Mouse (Mus musculus): ENCODE data around the gene Thada.

Gene Thada

GRCm38 (mm10) chr17:84351912-84352789, 113.9 kb downstream of the Thada start:
- intact Hi-C loops (cut with DNase I), result no loop called here

GRCm38 (mm10) chr17:84351276-84351675, 114.7 kb downstream of the Thada start:
- intact Hi-C loops (cut with DNase I), result no loop called here

GRCm38 (mm10) chr17:84348865-84349264, 117.1 kb downstream of the Thada start:
- intact Hi-C loops (cut with DNase I), result no loop called here

- intact Hi-C loops (cut with DNase I), result loop anchor here (5.0 kb wide), 1 partner anchor 150 kb away; no protein-coding TSS in a partner anchor
Measured at GRCm38 (mm10) chr17:84342299-84342817, 123.6 kb downstream of the Thada start.

- intact Hi-C loops (cut with DNase I), result loop anchor here (5.0 kb wide), 1 partner anchor 149 kb away; no protein-coding TSS in a partner anchor
Measured at GRCm38 (mm10) chr17:84341686-84342085, 124.3 kb downstream of the Thada start.

GRCm38 (mm10) chr17:84340574-84340973, 125.4 kb downstream of the Thada start:
- intact Hi-C loops (cut with DNase I), result loop anchor here (5.0 kb wide), 1 partner anchor 148 kb away; no protein-coding TSS in a partner anchor

- intact Hi-C loops (cut with DNase I), result no loop called here
Measured at GRCm38 (mm10) chr17:84335996-84336395, 130.0 kb downstream of the Thada start.

GRCm38 (mm10) chr17:84335076-84335475, 130.9 kb downstream of the Thada start:
- intact Hi-C loops (cut with DNase I), result no loop called here

GRCm38 (mm10) chr17:84334241-84335014, 131.6 kb downstream of the Thada start:
- intact Hi-C loops (cut with DNase I), result no loop called here

- intact Hi-C loops (cut with DNase I), result no loop called here
Measured at GRCm38 (mm10) chr17:84332940-84333339, 133.1 kb downstream of the Thada start.

- intact Hi-C loops (cut with DNase I), result no loop called here
Measured at GRCm38 (mm10) chr17:84330986-84331385, 135.0 kb downstream of the Thada start.

GRCm38 (mm10) chr17:84330506-84330905, 135.5 kb downstream of the Thada start:
- intact Hi-C loops (cut with DNase I), result no loop called here

GRCm38 (mm10) chr17:84329906-84330470, 136.0 kb downstream of the Thada start:
- intact Hi-C loops (cut with DNase I), result no loop called here

- intact Hi-C loops (cut with DNase I), result no loop called here
Measured at GRCm38 (mm10) chr17:84328526-84328925, 137.5 kb downstream of the Thada start.

GRCm38 (mm10) chr17:84327051-84327925, 138.7 kb downstream of the Thada start:
- intact Hi-C loops (cut with DNase I), result no loop called here

GRCm38 (mm10) chr17:84322176-84322575, 143.8 kb downstream of the Thada start:
- intact Hi-C loops (cut with DNase I), result no loop called here

GRCm38 (mm10) chr17:84321351-84321750, 144.7 kb downstream of the Thada start:
- intact Hi-C loops (cut with DNase I), result no loop called here

- intact Hi-C loops (cut with DNase I), result no loop called here
Measured at GRCm38 (mm10) chr17:84320576-84320975, 145.4 kb downstream of the Thada start.

- intact Hi-C loops (cut with DNase I), result no loop called here
Measured at GRCm38 (mm10) chr17:84314341-84314740, 151.7 kb downstream of the Thada start.

- intact Hi-C loops (cut with DNase I), result no loop called here
Measured at GRCm38 (mm10) chr17:84313494-84313893, 152.5 kb downstream of the Thada start.
